Mouse (Mus musculus) embryonic facial prominence, embryonic 12.5 days (tissue): Measurements from ENCODE around the gene Aplp2. TPM values are rescaled to one million over a fixed set of nuclear protein-coding genes. Genes with fewer than 3 reads are reported as not detected.

Experiments used
- ATAC-seq: fragments of 200-750 bp; cut with Nextera tagmentation; 2 replicates; pipeline ENCODE4 v1.8.0; 2017; ENCODE audit not compliant: insufficient number of reproducible peaks, insufficient read depth, low FRiP score, low TSS enrichment
- H3K27ac ChIP-seq: fragments of 300-500 bp; sonication (generic); 2 replicates; pipeline ENCODE4 v1.5.1; 2016; ENCODE audit warnings: mild to moderate bottlenecking
- H3K27me3 ChIP-seq: fragments of 300-500 bp; sonication (generic); 2 replicates; pipeline ENCODE4 v1.6.1; 2016; ENCODE audit warnings: mild to moderate bottlenecking, moderate library complexity
- H3K36me3 ChIP-seq: fragments of 300-500 bp; sonication (generic); 2 replicates; pipeline ENCODE4 v1.6.1; 2016; ENCODE audit warnings: mild to moderate bottlenecking
- H3K4me1 ChIP-seq: fragments of 300-500 bp; sonication (generic); 2 replicates; pipeline ENCODE4 v1.6.1; 2016
- H3K4me2 ChIP-seq: fragments of 300-500 bp; sonication (generic); replicated peaks from 2 replicates; pipeline ENCODE4 v1.6.1; 2016; ENCODE audit warnings: mild to moderate bottlenecking, moderate library complexity
- H3K4me3 ChIP-seq: fragments of 300-500 bp; sonication (generic); 2 replicates; pipeline ENCODE4 v1.5.1; 2016; ENCODE audit warnings: mild to moderate bottlenecking
- H3K9ac ChIP-seq: fragments of 300-500 bp; sonication (generic); 2 replicates; pipeline ENCODE4 v1.6.1; 2016; ENCODE audit warnings: mild to moderate bottlenecking, moderate library complexity
- H3K9me3 ChIP-seq: fragments of 300-500 bp; sonication (generic); 2 replicates; pipeline ENCODE4 v1.6.1; 2016; ENCODE audit warnings: mild to moderate bottlenecking, moderate library complexity
- WGBS: fragments of 180-500 bp; shearing (Covaris S2); methylation state at CpG from one replicate; pipeline ENCODE4 v1.1.7; 2016; 5-methylcytosine and 5-hydroxymethylcytosine counted together
- polyA plus RNA-seq: library from polyadenylated mRNA; unstranded; fragments of >200 nt; fragmentation: Nextera tagmentation; extraction: Ambion mirVana; gene quantifications from 2 replicates; pipeline ENCODE4 v1.2.1, GENCODE M21; 2016

Gene Aplp2
- polyA plus RNA-seq, 1 experiment from 2014 or later = 202 TPM

DNA sequence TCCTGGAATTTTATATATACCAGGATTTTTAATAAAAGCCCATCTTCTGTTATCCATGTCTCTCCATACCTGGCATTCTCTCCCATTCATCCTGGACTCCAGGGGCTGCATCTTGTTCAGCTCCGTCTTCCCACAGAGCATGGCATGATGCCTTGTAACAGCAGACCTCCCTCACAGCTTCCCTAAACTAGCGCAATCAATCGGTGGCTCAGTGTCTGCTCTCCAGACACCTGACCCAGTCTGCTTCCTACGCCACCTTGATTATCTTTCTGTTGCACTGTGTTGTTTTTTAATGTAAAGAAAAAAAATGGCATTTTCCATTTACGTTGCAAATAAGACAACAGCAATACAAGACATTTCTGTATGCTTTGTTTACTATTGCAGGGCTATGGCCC is 32.3 kb upstream of the Aplp2 start:
- H3K27ac ChIP-seq = no peak overlapping the region
- H3K9ac ChIP-seq = no peak overlapping the region
- no peak overlapping the region for H3K4me2 ChIP-seq
- no peaks in the 10 kb centered on the region for H3K36me3 ChIP-seq
- ATAC-seq = no peak
- H3K4me3 ChIP-seq = no peak overlapping the region
- H3K4me1 ChIP-seq = 0 out of 2 replicates have a peak, but pooled peaks cover 3% of the 10 kb centered on the region
- no peaks in the 10 kb centered on the region for H3K9me3 ChIP-seq
- H3K27me3 ChIP-seq = no peaks in the 10 kb centered on the region
- 80% methylated on average over 5 of the region's 5 CpGs for WGBS

DNA sequence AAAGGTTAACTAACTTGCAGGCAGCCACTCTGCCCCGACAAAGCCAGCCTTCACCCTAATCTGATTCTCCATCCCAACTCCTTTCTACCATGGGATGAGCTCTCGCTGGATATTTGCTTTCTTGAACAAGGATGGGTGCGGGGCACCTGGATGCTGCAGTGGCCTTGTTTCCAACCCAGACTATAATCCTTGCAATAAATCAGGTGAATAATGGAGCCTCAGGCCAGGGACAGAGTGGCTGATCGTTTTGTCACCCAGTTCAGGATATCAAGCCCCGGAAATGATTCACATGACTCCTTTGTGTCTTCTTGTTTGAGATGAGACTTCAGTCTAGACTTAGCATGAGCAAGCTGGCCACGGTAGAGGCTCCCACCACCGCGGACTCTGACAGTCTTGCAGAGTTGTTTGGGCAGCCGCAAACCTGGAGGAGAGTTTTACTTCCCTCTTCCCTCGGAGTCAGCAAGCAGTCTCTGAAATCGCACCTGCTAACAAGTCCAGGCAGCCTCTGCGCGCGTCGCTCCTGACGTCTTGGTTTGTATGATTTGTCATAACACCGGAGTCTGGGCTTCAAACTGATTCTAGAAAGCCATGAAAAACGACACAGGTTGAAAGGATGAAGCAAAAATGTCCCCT is 31.8 kb upstream of the Aplp2 start:
- ATAC-seq = no peak
- Histone ChIP-seq H3K27me3 (no peaks in the 10 kb centered on the region), H3K4me3 (no peak overlapping the region), H3K27ac (no peak overlapping the region), H3K4me2 (no peak overlapping the region), H3K9ac (no peak overlapping the region), H3K36me3 (no peaks in the 10 kb centered on the region), H3K9me3 (no peaks in the 10 kb centered on the region), H3K4me1 (0 out of 2 replicates have a peak, but pooled peaks cover 3% of the 10 kb centered on the region)
- WGBS = 76% methylated on average over 18 of the region's 18 CpGs

DNA sequence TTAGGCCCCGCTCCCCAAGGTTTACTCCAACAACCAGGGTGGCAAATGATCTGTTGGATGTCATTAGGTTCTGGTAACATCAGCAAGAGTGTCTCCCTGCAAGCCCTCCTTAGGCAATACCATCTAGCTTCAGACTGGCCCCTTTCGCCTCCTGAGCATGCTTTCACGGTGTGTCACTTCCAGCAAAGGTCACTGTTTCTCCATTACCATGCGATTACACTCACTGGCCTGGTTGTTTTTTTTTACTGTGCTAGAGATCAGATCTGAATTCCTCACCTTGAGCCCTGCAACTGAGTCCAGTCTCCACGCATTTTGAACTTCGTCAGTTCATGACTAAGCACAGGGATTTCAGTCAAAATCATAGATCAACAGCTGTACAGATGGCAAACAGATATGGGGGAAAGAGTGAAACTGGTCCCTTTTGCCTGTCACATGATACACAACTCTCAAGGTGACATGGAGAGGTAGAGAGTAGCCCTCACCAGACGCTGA is 29.6 kb upstream of the Aplp2 start:
- ATAC-seq = no peak
- Histone ChIP-seq H3K4me1 (0 out of 2 replicates have a peak, but pooled peaks cover 3% of the 10 kb centered on the region), H3K9ac (no peak overlapping the region), H3K36me3 (no peaks in the 10 kb centered on the region), H3K9me3 (no peaks in the 10 kb centered on the region), H3K4me2 (no peak overlapping the region), H3K27ac (no peak overlapping the region), H3K27me3 (no peaks in the 10 kb centered on the region), H3K4me3 (no peak overlapping the region)
- WGBS = 80% methylated on average over 7 of the region's 7 CpGs

DNA sequence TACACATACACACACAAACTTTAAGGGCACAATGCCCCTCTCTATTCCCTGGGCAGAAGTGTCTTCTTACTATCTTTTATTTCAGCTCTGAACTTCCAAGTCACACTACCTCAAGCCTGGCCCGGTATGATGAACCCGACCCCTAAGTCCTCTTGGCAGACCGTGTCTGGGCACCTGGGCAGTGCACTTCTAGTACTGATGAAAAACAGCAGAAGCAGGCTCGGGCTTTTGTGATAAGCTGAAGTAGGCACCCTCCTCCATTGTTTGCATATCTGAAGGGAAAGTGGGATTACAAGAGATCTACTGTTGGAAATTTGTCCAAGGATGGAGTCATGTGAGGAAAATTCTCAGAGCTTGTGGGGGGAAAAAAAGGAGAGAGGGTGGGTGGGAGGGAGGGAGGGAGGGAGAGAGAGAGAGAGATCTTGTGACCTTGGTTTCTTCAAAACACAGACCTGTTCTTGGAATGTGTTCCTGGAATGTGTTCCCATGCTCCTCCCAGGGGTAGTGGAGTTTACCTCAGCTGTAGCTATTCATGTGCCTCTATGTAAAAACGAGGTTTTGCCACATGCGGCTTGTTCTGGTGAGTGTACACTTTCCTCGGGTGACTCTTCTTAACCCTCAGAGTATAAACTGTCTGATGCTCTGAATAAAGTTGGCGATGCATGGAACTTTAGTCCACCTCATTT is 29.1 kb upstream of the Aplp2 start:
- Histone ChIP-seq H3K4me3 (no peak overlapping the region), H3K4me2 (no peak overlapping the region), H3K9me3 (no peaks in the 10 kb centered on the region), H3K9ac (no peak overlapping the region), H3K36me3 (no peaks in the 10 kb centered on the region), H3K4me1 (0 out of 2 replicates have a peak, but pooled peaks cover 3% of the 10 kb centered on the region), H3K27me3 (no peaks in the 10 kb centered on the region), H3K27ac (no peak overlapping the region)
- WGBS = 80% methylated on average over 8 of the region's 8 CpGs
- ATAC-seq = no peak

DNA sequence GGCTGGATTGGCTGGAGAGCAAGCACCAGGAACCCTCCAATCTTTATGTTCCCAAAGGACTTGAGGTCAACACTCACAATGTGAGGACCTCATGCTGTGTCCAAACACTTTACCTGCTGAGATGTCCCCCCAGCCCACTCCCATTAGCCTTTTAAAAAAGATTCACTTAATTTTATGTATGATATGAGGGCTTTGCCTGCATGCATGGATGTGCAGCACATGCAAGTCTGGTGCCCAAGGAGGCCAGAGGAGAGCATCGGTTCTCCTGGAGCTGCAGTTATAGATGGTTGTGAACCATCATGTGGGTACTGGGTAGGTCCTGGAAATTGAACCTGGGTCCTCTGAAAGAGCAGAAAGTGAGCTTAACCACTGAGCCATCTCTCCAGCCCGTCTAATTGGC is 27.9 kb upstream of the Aplp2 start:
- no peak overlapping the region for H3K4me3 ChIP-seq
- H3K9me3 ChIP-seq = no peaks in the 10 kb centered on the region
- 86% methylated on average over 2 of the region's 2 CpGs for WGBS
- H3K9ac ChIP-seq = no peak overlapping the region
- H3K27me3 ChIP-seq = no peaks in the 10 kb centered on the region
- 0 out of 2 replicates have a peak, but pooled peaks cover 3% of the 10 kb centered on the region for H3K4me1 ChIP-seq
- H3K4me2 ChIP-seq = no peak overlapping the region
- no peaks in the 10 kb centered on the region for H3K36me3 ChIP-seq
- ATAC-seq = no peak
- H3K27ac ChIP-seq = no peak overlapping the region

DNA sequence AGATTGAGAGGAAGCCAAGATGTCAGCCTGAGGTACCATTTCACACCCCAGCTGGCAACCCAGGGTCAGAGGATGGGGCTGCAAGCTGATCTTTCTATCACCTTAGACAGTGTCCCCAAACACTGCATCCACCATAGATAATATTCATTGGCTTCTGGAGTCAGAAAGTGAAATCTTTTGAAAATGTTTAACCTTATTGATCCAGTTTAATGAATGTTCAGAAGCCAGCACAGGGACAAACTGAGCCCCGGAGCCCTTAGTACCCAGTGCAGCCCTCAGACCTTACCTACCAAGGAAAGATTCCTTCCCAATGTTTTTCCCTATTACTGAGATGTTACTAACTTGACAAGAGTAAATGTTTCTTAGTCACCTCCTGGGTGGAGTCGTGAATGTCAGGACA is 26.9 kb upstream of the Aplp2 start:
- 77% methylated on average over 2 of the region's 2 CpGs for WGBS
- Histone ChIP-seq H3K4me3 (no peak overlapping the region), H3K4me2 (no peak overlapping the region), H3K27me3 (no peaks in the 10 kb centered on the region), H3K9me3 (no peaks in the 10 kb centered on the region), H3K9ac (no peak overlapping the region), H3K27ac (no peak overlapping the region), H3K4me1 (0 out of 2 replicates have a peak, but pooled peaks cover 3% of the 10 kb centered on the region), H3K36me3 (no peaks in the 10 kb centered on the region)
- no peak for ATAC-seq

DNA sequence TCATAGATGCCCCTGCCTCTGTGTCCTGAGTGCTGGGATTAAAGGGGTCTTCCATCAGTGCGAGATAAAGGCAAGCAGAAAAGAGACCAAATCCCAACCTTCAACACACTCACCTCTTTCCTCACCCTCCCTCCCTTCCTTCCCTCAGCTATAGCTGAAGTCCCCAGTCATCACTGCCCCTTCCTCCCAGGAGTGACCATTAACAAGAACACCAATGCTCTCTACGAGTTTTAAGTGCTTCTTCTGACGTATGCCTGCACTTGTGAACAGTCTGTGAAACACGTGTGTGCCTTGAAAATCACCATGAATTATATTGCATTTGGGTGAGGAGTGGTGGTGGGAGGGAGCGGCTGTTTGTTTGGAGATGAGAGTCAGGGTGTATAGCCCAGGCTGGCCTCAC is 24.5 kb upstream of the Aplp2 start:
- no peaks in the 10 kb centered on the region for H3K36me3 ChIP-seq
- H3K4me2 ChIP-seq = no peak overlapping the region
- peaks cover 7% of the 10 kb centered on the region; the same call in 1 of the 2 replicates for H3K4me1 ChIP-seq
- H3K27ac ChIP-seq = no peak overlapping the region
- 74% methylated on average over 5 of the region's 5 CpGs for WGBS
- no peak overlapping the region for H3K4me3 ChIP-seq
- H3K9me3 ChIP-seq = no peaks in the 10 kb centered on the region
- H3K9ac ChIP-seq = no peak overlapping the region
- no peak for ATAC-seq
- no peaks in the 10 kb centered on the region for H3K27me3 ChIP-seq

DNA sequence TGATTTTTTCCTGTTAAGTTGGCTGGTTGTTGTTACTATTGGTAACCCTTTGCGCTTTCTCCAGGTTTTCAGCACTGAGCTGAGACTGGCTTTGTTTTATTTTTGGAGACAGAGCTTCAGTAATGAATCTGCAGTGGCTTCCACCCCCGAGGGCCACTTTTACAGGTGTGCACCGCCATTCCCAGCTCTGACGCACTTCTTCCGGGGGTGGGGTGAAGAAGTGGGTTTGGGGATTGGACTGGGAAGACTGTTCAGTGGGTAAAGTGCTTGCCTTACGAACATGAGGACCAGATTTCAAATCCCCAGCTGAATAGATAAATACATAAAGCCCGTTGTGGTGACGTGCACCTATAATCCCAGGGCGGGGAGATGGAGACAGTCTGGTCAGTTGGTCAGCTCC is 23.9 kb upstream of the Aplp2 start:
- no peaks in the 10 kb centered on the region for H3K27me3 ChIP-seq
- H3K9me3 ChIP-seq = no peaks in the 10 kb centered on the region
- WGBS = 80% methylated on average over 9 of the region's 9 CpGs
- H3K27ac ChIP-seq = no peak overlapping the region
- H3K4me2 ChIP-seq = no peak overlapping the region
- ATAC-seq = no peak
- H3K4me1 ChIP-seq = peaks cover 6% of the 10 kb centered on the region; the same call in 1 of the 2 replicates
- no peak overlapping the region for H3K9ac ChIP-seq
- no peak overlapping the region for H3K4me3 ChIP-seq
- no peaks in the 10 kb centered on the region for H3K36me3 ChIP-seq

DNA sequence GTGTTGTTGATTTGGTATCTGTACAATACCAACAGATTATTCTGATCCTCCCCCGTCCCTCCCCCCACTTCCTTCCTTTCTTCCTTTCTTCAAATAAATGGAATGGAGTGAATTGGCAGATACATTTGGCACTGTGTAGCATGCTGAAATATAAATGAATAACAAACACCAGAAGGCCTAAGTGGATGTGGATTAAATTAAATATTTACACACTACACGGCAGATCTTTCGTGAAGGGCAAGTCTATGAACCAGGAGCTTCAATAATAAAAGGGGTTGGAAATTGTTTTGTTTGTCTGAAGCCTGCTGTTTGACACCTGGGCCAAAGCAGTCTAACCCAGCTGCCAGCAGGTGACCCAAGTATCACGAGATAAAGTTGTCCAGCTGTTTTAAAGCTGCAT is 23.4 kb upstream of the Aplp2 start:
- WGBS = 56% methylated on average over 4 of the region's 4 CpGs
- Histone ChIP-seq H3K9me3 (no peaks in the 10 kb centered on the region), H3K4me2 (no peak overlapping the region), H3K36me3 (no peaks in the 10 kb centered on the region), H3K27me3 (no peaks in the 10 kb centered on the region), H3K9ac (no peak overlapping the region), H3K4me1 (peaks cover 6% of the 10 kb centered on the region; the same call in 1 of the 2 replicates), H3K4me3 (no peak overlapping the region), H3K27ac (no peak overlapping the region)
- ATAC-seq = no peak

DNA sequence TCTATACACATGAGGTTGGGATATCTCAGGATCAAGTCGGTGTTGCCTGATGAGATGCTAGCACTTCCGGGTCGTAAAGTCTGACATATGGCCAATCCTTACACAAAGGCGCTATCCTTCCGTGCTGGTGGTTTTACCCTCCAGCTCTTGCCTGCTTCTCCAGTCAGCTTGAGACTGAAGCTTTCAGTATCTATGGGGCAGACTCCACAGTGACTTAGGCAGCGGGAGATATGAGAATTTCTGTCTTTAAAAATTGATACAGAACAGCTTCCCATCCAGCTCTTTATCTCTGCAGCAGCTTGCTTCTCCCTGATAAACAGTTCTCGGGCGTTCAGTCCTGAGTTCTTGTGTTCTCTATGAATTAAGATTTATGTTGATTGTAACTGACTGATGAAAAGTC is 14.9 kb upstream of the Aplp2 start:
- H3K4me3 ChIP-seq = no peak overlapping the region
- H3K9ac ChIP-seq = no peak overlapping the region
- no peaks in the 10 kb centered on the region for H3K9me3 ChIP-seq
- no peaks in the 10 kb centered on the region for H3K27me3 ChIP-seq
- 0 out of 2 replicates have a peak, but pooled peaks cover under 1% of the 10 kb centered on the region for H3K4me1 ChIP-seq
- H3K27ac ChIP-seq = no peak overlapping the region
- 88% methylated on average over 8 of the region's 8 CpGs for WGBS
- H3K36me3 ChIP-seq = no peaks in the 10 kb centered on the region
- ATAC-seq = no peak
- no peak overlapping the region for H3K4me2 ChIP-seq

DNA sequence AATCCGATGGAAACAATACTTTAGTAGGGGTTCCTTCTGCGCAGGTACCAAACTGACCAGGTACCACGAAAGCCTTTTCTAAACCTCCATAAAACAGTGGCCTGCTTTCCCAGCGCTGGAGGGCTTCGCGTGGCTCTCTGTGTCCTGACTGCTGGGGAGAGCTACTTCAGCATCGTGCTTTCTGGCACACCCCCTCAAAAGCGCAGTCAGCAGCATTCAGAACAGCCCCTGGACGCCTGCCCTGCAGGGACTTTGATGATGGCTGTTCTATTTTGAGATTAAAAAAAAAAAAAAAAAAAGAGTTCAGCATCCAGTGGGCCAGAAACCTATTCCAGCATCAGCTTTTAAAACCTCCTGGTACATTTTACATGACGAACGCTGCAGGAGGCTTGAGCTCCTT is 14.2 kb upstream of the Aplp2 start:
- H3K27me3 ChIP-seq = no peaks in the 10 kb centered on the region
- no peaks in the 10 kb centered on the region for H3K36me3 ChIP-seq
- H3K4me3 ChIP-seq = no peak overlapping the region
- no peak overlapping the region for H3K27ac ChIP-seq
- H3K9ac ChIP-seq = no peak overlapping the region
- WGBS = 87% methylated on average over 11 of the region's 11 CpGs
- H3K9me3 ChIP-seq = no peaks in the 10 kb centered on the region
- no peak overlapping the region for H3K4me2 ChIP-seq
- H3K4me1 ChIP-seq = 0 out of 2 replicates have a peak, but pooled peaks cover 2% of the 10 kb centered on the region
- ATAC-seq = no peak

DNA sequence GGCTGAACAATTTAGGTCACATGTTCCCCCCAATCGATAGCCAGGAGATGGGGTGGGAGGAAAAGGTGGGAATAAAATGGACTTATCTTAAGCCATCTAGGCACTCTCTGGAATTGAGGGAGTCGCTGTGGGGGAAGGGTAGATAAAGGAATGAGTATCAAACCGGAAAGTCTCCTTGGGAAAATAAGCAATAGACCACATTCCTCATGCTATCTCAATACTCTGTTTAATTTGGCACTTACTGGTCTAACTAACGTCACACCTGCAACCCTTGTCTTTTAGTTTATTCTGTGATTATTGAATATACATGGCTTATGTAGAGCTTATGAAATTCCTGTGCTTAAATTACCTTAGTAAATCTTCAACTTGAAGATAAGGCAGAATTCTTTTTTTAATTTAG is 11.9 kb upstream of the Aplp2 start:
- H3K27ac ChIP-seq = no peak overlapping the region
- H3K4me2 ChIP-seq = no peak overlapping the region
- ATAC-seq = no peak
- H3K36me3 ChIP-seq = no peaks in the 10 kb centered on the region
- no peak overlapping the region for H3K4me3 ChIP-seq
- H3K4me1 ChIP-seq = 0 out of 2 replicates have a peak, but pooled peaks cover 2% of the 10 kb centered on the region
- H3K9ac ChIP-seq = no peak overlapping the region
- 77% methylated on average over 4 of the region's 4 CpGs for WGBS
- H3K9me3 ChIP-seq = no peaks in the 10 kb centered on the region
- H3K27me3 ChIP-seq = no peaks in the 10 kb centered on the region
